Mouse (Mus musculus): ENCODE measurements around the gene Cmtm4.
"Not testable (repeated sequence)": the region's sequence is repeated elsewhere in the genome, so short reads cannot be mapped to it uniquely, and the experiment has no call there.

Gene Cmtm4

DNA sequence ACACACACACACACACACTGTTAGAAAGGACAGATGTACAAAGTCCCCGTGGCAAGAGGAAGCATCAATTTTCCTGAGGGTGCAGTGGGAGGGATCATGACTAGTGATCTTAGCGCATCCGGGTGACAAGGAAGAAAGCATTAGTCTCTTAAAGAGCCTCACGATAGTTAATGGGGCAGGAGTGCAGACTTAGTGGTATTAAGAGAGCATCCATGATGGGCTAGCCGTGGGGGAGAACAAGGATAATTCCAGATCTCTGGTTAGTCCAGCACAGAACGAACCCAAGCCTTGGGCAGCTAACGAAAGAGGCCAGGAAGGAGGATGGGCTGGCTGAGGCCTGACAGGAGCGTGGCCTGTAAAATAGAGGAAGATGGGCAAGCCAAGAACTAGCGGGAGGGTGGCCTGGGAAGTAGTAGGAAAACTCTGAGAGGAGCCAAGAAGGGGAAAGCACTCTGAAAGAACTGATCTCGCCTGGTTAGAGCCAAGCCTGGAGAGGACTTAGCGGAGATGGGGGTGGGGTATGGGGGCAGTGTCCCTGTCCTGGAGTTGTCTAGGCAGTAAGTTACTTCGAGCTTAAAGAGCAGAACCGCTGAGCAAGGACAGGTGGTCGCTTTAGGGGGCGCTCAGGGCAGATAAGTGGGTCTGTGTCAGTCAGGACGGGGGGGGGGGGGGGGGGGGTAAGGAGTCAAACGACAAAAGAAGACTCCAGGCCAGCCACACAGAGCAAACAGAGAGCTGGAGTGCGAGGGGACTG is 56.2 kb downstream of the Cmtm4 start, which contains the start of gene Cmtm3:
Gene Cmtm3 (plus strand): TSS at position 182 of the 754 bp plus-strand sequence.
- no peak for DNase-seq (ENCODE audit: low spot score)

DNA sequence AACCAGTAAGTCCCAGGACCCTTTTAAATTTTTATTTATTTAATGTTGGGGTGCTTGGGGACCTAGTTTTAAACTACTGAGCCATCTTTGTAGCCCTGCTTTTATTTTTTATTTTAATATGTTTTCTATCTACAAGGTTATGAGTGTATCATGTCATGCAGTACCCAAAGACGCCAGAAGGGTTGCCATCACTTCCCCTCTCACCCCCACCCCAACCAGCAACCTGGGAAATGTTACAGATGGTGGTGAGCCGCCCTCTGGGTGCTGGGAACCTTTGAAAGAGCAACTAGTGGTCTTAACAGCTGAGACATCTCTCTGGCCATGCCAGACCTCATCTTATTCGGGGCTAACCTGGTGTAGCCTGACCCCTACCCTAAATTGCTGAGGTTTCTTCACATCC is 57.7 kb downstream of the Cmtm4 start:
- DNase-seq (ENCODE audit: low spot score): no peak

DNA sequence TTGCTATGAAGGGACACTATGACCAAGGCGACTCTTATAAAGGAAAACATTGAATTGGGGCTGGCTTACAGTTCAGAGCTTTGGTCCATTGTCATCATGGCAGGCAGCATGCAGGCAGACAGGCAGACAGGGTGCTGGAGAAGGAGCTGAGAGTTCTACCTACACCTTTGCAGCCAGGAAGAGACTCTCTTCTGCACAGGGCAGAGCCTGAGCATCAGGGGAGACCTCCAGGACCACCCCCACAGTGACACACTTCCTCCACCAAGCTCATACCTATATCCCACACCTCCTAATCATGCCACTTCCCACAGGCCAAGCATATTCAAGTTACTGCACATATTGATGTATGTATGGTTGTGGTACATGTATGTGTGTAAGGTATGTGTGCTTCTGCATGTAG is 58.8 kb downstream of the Cmtm4 start:
- DNase-seq (ENCODE audit: low spot score): no peak

DNA sequence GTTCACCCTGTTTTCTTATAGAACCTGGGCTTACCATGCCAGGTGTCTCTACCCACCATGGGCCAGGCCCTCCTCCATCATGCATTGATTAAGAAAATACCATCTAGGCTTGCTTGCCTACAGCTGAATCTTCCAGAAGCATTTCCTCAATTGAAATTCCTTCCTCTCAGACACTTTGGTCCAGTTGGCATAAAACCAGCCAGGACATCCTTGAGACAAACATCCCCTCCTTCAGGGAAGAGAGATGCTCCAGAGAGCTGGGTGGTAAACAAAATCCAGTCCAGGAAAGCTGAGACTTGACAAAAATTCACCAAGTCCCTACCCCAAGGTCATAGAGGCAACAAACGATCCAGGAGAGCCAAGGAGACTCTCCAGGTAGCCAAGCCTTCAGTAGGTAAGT is 61.4 kb downstream of the Cmtm4 start:
- DNase-seq (ENCODE audit: low spot score): no peak

DNA sequence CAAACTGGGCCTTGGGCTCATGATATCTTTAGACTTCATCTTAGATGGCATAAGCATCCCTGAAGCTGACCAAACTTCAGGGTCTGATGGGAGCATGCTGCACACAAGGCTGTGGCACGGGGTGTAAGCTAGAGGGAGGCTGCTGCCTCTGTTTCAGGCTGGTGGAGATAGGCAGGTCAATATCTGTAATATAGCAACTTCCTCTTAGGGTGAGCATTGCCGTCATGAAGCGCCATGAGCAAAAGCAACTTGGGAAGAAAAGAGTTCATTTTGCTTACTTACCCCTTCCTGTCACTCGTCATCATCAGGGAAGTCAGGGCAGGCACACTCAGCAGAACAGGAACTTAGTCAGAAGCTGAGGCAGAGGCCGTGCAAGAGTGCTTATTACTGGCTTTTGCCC is 61.8 kb downstream of the Cmtm4 start:
- DNase-seq (ENCODE audit: low spot score): no peak

DNA sequence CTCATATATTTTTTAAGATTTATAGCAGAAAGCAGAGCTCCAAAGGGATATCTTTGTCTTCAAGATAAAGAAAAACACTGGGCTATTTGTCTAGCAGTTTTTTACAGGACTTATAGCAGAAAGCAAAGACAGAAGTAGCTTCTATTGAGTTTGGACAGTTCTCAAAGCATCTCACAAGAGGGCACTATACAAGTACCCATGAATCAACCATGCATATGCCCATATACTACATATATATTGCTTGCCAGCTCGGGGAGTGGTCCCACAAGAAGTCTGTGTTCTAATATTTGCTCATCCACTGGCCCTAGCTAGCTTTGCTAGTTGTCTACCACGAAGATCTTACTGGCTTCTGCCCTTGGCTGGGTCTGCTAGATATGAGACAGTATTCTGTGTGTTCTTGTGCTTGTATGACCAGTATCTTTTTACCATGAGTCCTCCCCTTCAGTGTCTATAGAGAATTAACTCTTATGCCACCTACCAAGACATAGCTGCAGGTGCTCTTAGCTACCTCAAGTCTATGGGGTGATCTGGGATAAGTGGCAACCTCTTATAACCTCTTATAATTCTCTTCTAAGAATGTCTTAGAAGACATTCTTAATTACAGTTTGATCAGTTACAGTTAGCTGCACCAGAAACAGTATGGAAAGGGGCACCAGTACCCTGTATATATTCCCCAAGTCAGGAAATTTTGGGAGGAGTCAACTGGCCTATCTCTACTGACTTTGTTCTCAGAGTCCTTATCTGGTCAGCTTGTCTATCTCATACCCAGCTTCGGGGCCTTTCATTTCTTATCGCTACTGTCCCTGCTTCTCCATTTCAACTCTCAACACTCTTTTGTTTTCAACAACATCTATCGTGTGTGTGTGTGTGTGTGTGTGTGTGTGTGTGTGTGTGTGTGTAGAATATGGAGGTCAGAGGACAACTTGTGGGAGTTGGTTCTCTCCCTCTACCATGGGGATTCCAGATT is 62.7 kb downstream of the Cmtm4 start:
- no peak for DNase-seq (ENCODE audit: low spot score)

DNA sequence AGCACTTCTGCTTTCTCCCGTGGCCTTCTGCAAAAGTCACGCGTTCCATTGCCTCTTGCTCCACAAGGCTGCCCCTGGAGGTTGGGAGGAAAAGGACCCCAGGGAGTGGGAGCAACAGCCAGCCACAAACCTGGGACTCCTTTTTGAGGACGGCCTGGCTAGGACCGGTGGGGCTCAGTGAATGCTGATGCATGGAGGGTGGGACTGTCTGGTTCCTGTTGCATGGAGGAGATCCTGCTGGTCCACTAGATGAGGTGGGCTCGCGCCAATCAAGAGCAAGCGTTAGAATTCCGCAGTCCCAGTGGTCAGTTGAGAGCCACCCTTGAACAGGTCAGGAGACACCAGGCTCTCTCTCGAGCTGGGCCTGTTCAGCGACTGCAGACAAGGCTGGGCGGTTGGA is 73.7 kb downstream of the Cmtm4 start, which contains the start of gene Cmtm2b:
Gene Cmtm2b (plus strand): TSS at position 301 of the 400 bp plus-strand sequence.
- not testable (repeated sequence) for DNase-seq (ENCODE audit: low spot score)

DNA sequence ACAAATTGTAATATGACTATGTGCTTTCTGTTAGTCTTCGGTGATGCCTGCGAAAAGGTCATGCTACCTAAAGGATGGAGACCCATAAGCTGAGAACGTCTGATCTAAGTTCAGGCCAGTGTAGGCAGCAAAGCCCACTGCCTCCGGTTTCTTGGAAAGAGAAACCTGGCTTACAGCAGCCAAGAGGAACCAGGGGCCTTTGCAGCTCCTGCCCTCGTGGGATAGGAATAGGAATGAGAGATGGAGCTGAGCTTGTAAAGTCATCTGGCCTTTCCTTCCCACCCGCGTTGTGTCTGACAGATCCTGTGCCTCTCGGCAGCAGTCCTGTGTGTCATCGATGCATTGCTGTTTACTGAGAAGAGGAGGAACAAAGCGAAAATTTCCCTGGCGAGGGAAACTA is 74.3 kb downstream of the Cmtm4 start, which contains the start of gene Gm11020:
Gene Gm11020 (plus strand): TSS at position 301 of the 400 bp plus-strand sequence.
- DNase-seq (ENCODE audit: low spot score): not testable (repeated sequence)

DNA sequence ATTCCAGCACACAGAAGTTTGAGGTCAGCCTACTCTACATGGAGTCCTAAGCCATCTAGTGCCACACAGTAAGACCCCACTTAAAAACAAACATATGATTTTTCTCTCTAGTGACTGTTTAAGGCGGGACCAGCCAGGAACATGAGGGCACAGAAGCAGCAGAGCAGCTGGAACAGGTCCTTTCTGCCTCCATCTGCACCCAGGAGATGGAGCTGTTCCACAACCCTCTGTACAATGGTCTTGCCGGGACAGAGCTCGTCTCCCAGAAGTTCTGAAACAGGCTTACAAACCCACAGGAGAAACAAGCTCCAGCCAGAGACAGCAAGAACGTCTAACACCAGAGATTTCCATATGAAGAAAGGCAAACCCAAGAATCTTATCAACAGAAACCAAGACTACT is 82.3 kb downstream of the Cmtm4 start:
- no peak for DNase-seq (ENCODE audit: low spot score)

DNA sequence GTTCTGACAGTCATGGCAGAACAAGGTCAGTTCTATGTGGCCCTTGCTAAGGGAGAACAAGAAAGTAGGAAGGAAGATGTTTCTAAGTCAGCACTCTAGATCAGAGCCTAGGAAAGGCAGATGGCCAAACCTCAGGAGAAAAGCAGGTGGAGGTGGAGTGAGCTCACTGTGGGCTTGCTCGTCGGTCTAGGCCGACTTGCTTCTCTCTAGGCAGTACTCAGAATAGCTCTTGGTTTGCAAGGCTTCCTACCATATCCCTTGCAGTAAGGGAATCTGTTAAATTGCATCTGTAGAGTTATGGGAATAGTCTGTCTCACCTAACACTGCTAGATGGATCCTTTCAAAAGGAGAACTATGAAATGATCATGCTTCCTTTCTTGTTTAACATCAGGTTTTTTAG is 83.6 kb downstream of the Cmtm4 start:
- not testable (repeated sequence) for DNase-seq (ENCODE audit: low spot score)

DNA sequence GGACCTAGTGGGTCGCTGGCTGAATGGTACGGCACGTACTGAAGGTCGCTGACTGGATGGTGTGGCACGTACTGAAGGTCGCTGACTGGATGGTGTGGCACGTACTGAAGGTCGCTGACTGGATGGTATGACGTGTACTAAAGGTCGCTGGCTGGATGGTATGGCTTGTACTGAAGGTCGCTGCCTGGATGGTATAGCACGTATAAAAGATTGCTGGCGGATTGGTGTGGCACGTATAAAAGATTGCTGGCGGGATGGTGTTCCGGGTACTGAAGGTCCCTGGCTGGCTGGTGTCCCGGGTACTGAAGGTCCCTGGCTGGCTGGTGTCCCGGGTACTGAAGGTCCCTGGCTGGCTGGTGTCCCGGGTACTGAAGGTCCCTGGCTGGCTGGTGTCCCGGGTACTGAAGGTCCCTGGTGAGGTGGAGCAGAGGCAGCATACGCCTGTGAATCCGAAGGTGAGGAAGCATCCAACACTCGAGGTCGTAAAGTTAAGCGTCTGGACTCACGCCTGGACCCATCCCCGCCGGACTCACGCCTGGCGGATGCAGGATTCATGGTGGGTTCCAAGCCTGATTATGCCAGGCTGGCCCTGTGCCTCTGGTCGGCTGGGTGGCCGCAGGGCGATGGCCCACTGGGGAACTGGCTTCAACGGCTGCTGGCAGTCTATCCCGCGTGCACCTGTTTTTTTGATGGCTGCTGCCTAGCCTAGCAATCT is 86.0 kb downstream of the Cmtm4 start, which contains the start of the genes Gm45711 and Cmtm1:
Gene Gm45711 (minus strand): TSS at position 641 of the 715 bp plus-strand sequence.
Gene Cmtm1 (minus strand): TSS at position 705 of the 715 bp plus-strand sequence.
- DNase-seq (ENCODE audit: low spot score): not testable (repeated sequence)

DNA sequence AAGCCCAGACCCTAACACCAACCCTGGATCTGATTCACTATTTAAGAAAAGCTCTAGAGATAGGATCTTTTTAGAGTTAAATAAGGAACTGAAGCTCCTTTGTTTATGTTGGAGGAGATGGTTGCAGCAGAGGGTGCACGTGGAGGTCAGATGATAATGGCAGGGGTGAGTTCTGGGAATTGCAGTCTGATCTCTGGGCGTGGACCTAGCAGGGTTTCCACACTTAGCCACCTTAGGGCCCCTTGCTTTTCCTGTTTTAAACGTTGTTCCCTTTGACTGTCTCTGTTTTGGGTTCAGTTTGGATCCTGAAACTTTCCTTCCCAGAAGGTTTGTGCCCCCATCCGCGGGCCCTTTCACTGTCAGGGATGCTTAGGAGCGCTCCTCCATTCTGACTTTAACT is 87.3 kb downstream of the Cmtm4 start:
- not testable (repeated sequence) for DNase-seq (ENCODE audit: low spot score)

DNA sequence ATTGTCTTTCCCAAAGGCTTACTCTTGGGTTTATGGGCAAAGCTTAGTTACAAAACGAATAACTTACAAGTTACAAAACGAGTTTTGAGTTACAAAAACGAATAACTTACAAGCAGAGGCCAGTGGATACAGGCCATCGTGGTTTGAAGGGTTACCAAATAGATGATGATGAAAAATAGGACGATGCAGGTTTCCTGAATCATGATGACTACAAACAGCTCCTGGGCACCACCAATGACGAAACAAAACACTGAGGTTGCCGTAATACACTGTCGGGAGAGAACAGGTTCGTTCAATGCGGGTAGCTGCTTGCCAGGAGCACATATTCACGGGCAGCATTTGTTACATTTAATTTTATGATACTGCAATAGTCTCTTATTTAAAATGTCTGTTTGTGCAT is 90.6 kb downstream of the Cmtm4 start:
- DNase-seq (ENCODE audit: low spot score): no peak

DNA sequence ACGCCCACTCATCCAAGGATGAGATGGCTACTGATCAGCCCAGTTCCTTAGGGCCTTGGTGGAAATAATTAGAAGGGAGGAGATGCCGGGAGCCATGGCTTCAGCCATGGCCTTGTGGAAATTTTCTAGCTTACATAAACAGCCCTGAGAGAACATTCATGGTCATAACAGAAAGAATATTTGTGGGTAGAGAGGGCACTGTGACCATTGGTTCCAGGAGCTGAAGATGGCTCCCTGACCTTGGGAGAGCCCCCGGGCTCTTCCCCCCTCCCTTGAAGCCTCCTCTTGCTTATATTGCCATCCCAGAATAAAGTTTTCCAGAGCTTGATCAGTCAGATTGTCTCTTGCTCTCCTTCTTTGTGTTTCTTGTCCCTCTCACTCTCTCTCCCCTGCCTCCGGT is 93.1 kb downstream of the Cmtm4 start:
- not testable (repeated sequence) for DNase-seq (ENCODE audit: low spot score)

DNA sequence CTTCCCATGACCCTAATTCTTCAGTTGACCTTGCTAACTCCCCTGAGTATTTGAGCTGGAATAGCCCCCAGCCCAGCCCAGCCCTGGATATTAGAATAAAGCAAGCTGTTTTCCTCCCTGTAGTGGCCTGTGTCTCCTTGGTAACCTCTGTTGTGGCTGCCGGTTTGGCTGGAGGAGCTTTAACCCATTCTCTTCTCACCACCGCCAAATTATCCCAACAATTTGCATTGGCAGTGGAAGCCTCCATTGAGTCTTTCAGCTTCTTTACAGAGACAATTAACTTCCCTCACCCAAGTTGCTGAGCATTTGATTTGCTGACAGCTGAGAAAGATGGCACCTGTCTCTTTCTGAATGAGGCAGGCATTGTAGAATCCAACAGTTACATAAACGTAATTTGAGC is 94.0 kb downstream of the Cmtm4 start:
- DNase-seq (ENCODE audit: low spot score): peak; percentile 69
